Mouse (Mus musculus): ENCODE measurements around the gene Crebzf. TPM values are rescaled to one million over a fixed set of nuclear protein-coding genes. Genes with fewer than 3 reads are reported as not detected.

Gene Crebzf
- polyA plus RNA-seq, 1 experiment: 39.4 TPM

- Histone ChIP-seq H3K4me1 (ENCODE audit: control insufficient read depth, insufficient read depth, insufficient read length) (0 out of 2 replicates have a peak, but pooled peaks cover 3% of the 10 kb centered on the region), H3K4me3 (ENCODE audit: extremely low read depth, insufficient read depth, insufficient read length) (peak within 1 kb of the TSS; percentile 73), H3K36me3 (ENCODE audit: control insufficient read depth, insufficient read depth, low read length) (no peaks in the 10 kb centered on the region; the same call in 1 of the 2 replicates), H3K27me3 (ENCODE audit: control insufficient read depth, insufficient read depth, low read length) (no peaks in the 10 kb centered on the region; the same call in 1 of the 2 replicates), H3K27ac (ENCODE audit: insufficient read depth, low read length) (peak within 1 kb of the TSS; percentile 77)
- no peak for TF ChIP-seq CTCF (IDR thresholded peaks at IDR 0.05; ENCODE audit: extremely low read depth, insufficient read depth, insufficient read length, insufficient replicate concordance)
- TF ChIP-seq POLR2A (IDR thresholded peaks at IDR 0.05; ENCODE audit: low read depth, low read length): peak; percentile 84
- WGBS: under 1% methylated on average over 36 of the region's 36 CpGs
- DNase-seq (ENCODE audit: low read depth in 1 of 2, low spot score in 2 of 2): peak; percentile 95 to 99
These were observed 33.3 kb downstream of the Crebzf start, which contains the start of gene Tmem126b for GRCm38 (mm10) chr7:90475793-90476312. Gene Tmem126b, minus strand, starts transcription at chr7:90476001.

- DNase-seq (ENCODE audit: low read depth in 1 of 2, low spot score in 2 of 2): no peak
- Histone ChIP-seq H3K4me3 (ENCODE audit: extremely low read depth, insufficient read depth, insufficient read length) (peak within 1 kb of the TSS; percentile 73), H3K27me3 (ENCODE audit: control insufficient read depth, insufficient read depth, low read length) (no peaks in the 10 kb centered on the region; the same call in 1 of the 2 replicates)
These were observed 34.0 kb downstream of the Crebzf start, which contains the start of gene Dlg2 for GRCm38 (mm10) chr7:90476313-90477245. Gene Dlg2, plus strand, starts transcription at chr7:90476672.

GRCm38 (mm10) chr7:90482607-90483006, 40.1 kb downstream of the Crebzf start:
- Histone ChIP-seq H3K27ac (ENCODE audit: insufficient read depth, low read length) (no peak overlapping the region), H3K4me1 (ENCODE audit: control insufficient read depth, insufficient read depth, insufficient read length) (no peaks in the 10 kb centered on the region), H3K4me3 (ENCODE audit: extremely low read depth, insufficient read depth, insufficient read length) (no peak overlapping the region), H3K27me3 (ENCODE audit: control insufficient read depth, insufficient read depth, low read length) (no peaks in the 10 kb centered on the region; the same call in 1 of the 2 replicates), H3K36me3 (ENCODE audit: control insufficient read depth, insufficient read depth, low read length) (no peaks in the 10 kb centered on the region)
- TF ChIP-seq POLR2A (IDR thresholded peaks at IDR 0.05; ENCODE audit: low read depth, low read length) (no peak), CTCF (IDR thresholded peaks at IDR 0.05; ENCODE audit: extremely low read depth, insufficient read depth, insufficient read length, insufficient replicate concordance) (no peak)
- DNase-seq (ENCODE audit: low read depth in 1 of 2, low spot score in 2 of 2): no peak
- WGBS: 86% methylated on average over 2 of the region's 2 CpGs

More at GRCm38 (mm10) chr7:90476313-90477245, 34.0 kb downstream of the Crebzf start, which contains the start of gene Dlg2:
- WGBS: under 1% methylated on average over 32 of the region's 32 CpGs
- H3K4me1 ChIP-seq (ENCODE audit: control insufficient read depth, insufficient read depth, insufficient read length): 0 out of 2 replicates have a peak, but pooled peaks cover 3% of the 10 kb centered on the region
- H3K36me3 ChIP-seq (ENCODE audit: control insufficient read depth, insufficient read depth, low read length): no peaks in the 10 kb centered on the region; the same call in 1 of the 2 replicates
- TF ChIP-seq CTCF (IDR thresholded peaks at IDR 0.05; ENCODE audit: extremely low read depth, insufficient read depth, insufficient read length, insufficient replicate concordance): no peak
- no peak for TF ChIP-seq POLR2A (IDR thresholded peaks at IDR 0.05; ENCODE audit: low read depth, low read length)
- peak within 1 kb of the TSS; percentile 77 for H3K27ac ChIP-seq (ENCODE audit: insufficient read depth, low read length)

Other genes with a start within 250 kb of the Crebzf start
- not detected in 2 replicates for gene Ccdc83, start 177.0 kb upstream of the Crebzf start, polyA plus RNA-seq (2012; rRNA removed)
- 1.2 and 1.4 TPM in 2 replicates for gene Sytl2, start 140.5 kb upstream of the Crebzf start, polyA plus RNA-seq (2012; rRNA removed)
- gene Ccdc89, start 16.2 kb upstream of the Crebzf start, polyA plus RNA-seq (2012; rRNA removed): not detected in 2 replicates
- gene Tmem126a, start 14.5 kb downstream of the Crebzf start, polyA plus RNA-seq (2012; rRNA removed): 4.2 and 5.2 TPM in 2 replicates
- gene Tmem126b, start 33.3 kb downstream of the Crebzf start, polyA plus RNA-seq (2012; rRNA removed): 3.5 and 3.9 TPM in 2 replicates
- 1.7 and 2.1 TPM in 2 replicates for gene Dlg2, start 33.9 kb downstream of the Crebzf start, polyA plus RNA-seq (2012; rRNA removed)